Mouse (Mus musculus) urinary bladder, postnatal 25 days (tissue): ENCODE data around the gene Ccdc113.
A peak's percentile ranks its signal among the peaks of the same experiment; 100 is the strongest.

Experiments
- DNase-seq: peaks from one replicate; pipeline ENCODE4 v3.0.0; 2022; ENCODE audit warnings: low spot score

Gene Ccdc113

GRCm38 (mm10) chr8:95533584-95534387, at the start of gene Ccdc113:
Gene Ccdc113, plus strand, starts transcription at chr8:95534085.
- DNase-seq: peak; percentile 39

GRCm38 (mm10) chr8:95487800-95488697, 45.8 kb upstream of the Ccdc113 start:
- DNase-seq: peak; percentile 10

DNA sequence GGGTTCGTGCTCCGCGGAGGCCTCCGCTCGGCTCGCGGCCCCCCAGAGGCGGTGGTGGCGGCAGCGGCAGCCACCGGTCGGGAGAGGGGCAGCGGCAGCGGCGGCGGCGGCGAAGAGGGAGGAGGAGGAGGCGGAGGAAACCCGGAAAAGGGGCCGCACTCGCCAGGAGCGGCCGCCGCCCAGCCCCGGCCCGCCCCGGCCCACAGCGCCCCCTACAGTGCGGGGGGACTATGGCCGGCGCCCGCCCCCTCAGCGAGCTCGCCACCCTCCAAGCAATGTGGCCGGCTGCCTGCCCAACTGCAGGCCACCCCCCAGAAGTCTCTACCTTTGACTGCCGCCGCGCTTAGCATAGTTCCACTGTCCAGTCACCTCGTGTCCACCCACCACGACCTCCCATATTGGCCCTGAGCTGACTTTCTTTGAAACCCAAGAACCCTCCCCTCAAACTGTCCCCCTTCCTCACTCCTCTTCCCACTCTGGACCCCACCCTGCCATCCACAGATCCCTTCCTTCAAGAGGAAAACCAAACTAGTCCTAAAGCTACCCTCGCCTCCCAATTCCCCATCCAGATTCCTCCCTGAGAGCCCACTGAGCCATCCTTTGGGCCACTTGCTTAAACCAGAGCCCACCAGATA, 45.1 kb upstream of the Ccdc113 start:
- DNase-seq: peak; percentile 93

DNA sequence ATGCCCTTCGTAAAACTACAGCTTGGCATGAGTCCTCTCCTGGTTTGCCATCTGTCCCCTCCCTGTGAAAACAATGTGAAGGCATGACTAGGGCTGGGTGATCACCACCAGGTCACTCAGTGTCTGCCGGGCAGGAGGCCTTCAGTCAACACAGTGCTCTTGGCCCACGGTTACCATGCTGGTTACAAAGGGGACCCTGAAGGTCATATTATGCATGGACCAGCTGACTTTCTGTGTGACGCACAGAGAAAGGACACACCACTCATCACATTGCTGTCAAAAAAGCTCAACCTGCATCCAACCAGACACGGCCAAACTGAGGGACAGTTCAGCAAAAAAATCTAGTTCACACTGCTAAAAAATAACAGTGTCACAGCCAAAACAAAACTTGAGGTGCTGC, 43.9 kb upstream of the Ccdc113 start, which contains the start of gene Csnk2a2:
Gene Csnk2a2 (minus strand): TSS at position 34 of the 400 bp plus-strand sequence.
- no peak for DNase-seq

- DNase-seq: no peak
Observed at GRCm38 (mm10) chr8:95492057-95492456, 41.8 kb upstream of the Ccdc113 start.

- no peak for DNase-seq
Observed at GRCm38 (mm10) chr8:95495444-95495843, 38.4 kb upstream of the Ccdc113 start.

GRCm38 (mm10) chr8:95496420-95496819, 37.5 kb upstream of the Ccdc113 start:
- no peak for DNase-seq

GRCm38 (mm10) chr8:95497821-95498220, 36.1 kb upstream of the Ccdc113 start:
- no peak for DNase-seq

DNA sequence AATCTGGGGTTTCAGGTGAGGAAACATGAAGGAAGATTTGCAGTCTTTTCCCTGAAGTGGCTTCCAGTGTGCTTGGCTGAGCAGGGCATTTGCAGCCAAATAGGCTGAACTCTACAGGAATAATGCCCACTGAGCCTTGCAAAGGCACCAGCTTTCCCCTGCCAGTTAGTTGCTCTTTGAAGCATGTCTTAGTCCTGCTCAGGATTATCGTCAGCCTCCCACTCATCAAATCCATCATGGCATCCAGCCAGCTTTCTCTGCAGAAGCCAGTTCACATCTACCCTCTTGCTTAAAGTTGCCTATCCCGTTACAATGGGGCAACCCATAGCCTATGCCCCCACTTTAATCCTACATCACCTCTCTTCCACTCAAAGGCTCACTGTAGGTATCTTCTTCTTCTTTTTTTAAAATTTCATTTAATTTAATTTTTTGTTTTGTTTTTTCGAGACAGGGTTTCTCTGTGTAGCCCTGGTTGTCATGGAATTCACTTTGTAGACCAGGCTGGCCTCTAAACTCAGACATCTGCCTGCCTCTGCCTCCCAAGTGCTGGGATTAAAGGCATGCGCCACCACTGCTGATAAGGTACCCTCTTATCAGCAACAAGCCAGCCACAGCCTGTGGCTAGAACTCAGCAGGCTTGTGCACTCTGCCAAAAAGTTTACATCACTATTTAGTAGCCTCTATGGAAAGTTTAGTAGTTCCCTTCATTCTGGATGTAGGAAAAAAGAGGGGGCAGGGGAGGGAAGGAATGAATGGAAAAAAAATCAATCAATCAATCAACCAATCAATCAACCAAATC, 34.4 kb upstream of the Ccdc113 start:
- DNase-seq: no peak

- no peak for DNase-seq
Observed at GRCm38 (mm10) chr8:95500436-95500835, 33.4 kb upstream of the Ccdc113 start.

DNA sequence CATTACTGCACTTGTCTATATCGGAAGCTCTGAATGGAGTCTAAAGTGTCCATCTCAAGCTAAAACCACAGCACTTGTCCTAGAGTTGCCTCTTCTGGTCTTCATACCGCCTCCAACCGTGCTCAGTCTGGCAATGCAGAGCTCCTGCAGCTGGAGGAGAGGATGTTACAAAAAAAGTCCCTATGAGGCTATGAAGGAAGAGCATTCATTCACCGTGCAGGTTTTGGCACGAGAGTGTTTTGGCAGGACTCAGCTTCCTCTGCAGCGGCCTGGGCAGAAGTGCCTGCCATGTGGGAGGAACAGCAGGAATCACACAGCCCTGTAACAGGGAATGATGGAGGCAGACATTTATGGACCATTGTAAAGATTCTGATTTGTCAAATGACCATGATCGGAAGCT, 31.5 kb upstream of the Ccdc113 start:
- DNase-seq: no peak

GRCm38 (mm10) chr8:95504835-95505234, 29.1 kb upstream of the Ccdc113 start:
- no peak for DNase-seq

DNA sequence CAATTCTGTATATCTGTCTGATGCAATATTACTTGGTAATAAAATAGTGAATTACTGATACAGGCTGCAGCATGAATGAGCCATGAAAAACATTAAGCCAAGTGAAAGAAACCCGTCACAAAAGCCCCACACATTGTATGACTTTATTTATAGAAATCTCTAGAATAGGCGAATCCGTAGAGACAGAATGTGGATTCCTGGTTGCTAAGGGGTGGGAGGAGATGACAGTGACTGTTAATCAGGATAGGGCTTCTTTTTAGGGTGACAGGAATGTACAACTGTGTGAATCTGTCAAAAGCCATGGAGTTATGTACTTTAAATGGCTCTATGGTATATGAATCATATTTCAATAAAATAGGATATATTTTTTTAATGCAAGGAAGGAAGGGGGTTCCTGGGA, 28.3 kb upstream of the Ccdc113 start:
- DNase-seq: no peak

DNA sequence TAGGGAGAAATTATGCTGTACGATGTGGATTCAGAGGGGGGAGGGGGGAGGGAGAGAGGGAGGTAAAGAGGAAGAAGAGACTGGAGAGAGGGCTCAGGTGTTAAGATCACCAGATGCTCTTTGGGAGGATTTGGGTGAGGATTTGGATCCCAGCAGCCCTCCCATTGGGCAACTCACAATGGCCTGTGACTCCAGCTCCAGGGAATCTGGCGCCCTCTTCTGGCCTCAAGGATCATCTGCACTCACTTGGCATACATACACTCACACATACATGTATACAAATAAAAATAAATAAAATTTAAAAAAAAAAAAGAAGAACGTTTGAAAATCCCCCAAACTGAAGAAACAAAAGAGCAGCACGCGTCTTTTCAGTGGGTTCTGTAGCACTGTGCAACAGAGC, 27.6 kb upstream of the Ccdc113 start:
- no peak for DNase-seq

- DNase-seq: no peak
Observed at GRCm38 (mm10) chr8:95512257-95512656, 21.6 kb upstream of the Ccdc113 start.

DNA sequence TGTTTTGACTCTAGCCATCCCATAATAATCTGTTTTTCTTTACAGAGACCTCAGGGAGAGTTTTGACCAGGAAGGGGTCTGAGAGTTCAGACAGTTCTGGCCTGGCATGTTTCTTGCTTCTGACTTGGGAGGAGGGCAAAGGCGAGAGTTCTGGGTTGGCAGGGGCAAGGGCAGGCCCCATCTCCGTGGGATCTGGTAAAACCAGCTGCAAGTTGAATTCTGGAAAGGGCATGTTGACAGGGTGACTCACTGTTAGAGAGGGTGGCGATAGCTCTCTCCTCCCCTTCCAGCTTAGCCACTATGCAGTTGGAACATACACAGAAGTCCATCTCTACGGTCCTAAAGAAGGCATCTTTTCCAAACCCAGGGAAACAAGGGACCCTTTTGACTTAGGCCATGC, 20.7 kb upstream of the Ccdc113 start:
- DNase-seq: peak; percentile 23

- DNase-seq: no peak
Observed at GRCm38 (mm10) chr8:95516928-95517327, 17.0 kb upstream of the Ccdc113 start.

DNA sequence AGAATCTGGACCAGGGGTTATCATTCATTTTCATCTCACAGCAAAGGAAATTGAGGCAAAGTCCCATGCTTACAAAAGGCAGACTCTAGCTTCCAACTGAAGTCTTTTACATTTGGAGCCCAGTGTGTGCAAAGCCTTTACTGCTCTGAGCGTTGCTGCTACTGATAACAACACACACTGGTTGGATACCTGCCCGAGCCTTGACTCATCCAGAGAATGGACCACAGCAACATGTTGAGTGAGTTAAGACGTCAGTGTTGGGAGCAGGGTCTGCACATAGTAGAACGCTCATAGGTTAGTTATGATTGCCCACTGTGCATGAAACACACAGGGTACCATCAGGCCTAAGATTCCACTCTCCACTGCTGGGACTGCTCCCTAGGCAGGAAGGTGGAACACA, 9.9 kb upstream of the Ccdc113 start:
- DNase-seq: no peak

DNA sequence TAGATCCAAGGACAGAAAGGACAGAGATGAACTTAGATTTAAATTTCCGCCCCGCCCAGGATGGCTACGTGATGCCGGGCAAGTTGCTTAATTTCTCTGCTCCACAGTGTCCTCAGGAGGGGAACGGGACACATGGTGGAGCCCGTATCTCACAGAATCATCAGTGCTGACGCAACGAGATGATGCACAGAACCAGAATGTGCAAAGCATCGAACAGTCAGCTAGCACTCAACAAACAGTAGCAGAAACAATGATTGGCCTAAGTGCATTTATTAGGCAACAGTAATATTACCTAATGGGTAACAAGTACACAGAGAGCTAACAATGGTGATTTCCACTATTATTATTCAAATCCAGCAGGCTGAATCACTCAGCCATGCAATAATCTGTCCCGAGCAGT, 5.7 kb upstream of the Ccdc113 start:
- no peak for DNase-seq

DNA sequence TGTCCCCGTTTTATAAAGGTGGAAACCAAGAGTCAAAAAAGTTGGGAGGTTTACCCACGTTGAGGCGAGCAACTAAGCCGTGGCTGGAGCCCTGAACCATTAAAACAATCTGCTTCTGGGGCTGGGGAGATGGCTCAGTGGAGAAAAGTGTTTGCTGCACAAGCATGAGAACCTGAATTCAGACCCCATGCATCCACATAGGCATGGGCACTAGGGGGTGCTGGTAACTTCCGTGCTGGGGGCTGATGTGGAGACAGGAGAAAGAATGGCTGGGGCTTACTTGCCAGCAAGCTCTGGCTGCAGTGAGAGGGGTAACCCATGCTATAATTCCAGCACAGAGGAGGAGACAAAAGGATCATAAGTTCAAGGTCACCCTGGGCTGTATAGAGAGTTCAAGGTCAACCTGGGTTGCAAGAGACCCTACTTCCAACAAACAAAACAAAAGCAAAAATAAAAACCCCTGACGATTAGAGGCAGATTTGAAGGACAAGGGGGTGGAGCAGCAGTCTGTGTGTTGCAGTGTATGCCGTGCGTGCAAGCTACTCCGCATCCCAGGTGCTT, 5.1 kb upstream of the Ccdc113 start:
- DNase-seq: no peak

- DNase-seq: no peak
Observed at GRCm38 (mm10) chr8:95532206-95532605, 1.7 kb upstream of the Ccdc113 start.
